Mouse (Mus musculus): ENCODE measurements at regions not wholly inside any gene's neighbourhood (a gene's known extent, or its start where the extent isn't known, plus 50 kb on each side); places are given as distances from the start of the nearest gene placed in this dataset.
"Not testable (repeated sequence)": the region's sequence is repeated elsewhere in the genome, so short reads cannot be mapped to it uniquely, and the experiment has no call there.

DNA sequence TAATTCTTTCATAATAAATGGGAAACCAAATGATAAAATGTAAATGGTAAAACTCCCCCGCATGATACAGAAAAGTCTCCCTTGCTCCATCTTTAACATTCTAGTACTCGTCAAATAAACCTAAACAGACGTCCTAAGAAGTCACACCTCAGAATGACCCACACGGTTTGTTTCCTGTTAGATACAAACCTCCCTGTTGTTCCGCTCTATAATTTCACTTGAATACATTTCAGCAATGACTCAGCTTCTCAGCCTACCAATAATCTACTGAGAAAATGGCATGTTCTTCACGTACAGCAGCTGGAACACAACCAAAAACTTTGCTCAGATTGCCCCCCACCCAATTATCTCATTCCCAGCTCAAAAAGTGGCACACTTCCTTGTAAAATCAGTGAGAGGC, 93.7 kb upstream of the Pdc start:
- TF ChIP-seq CTCF (IDR thresholded peaks at IDR 0.05; ENCODE audit: extremely low read depth, insufficient read depth, low read length) (no peak), POLR2A (IDR thresholded peaks at IDR 0.05; ENCODE audit: extremely low read depth, insufficient read depth, low read length) (no peak)
- no peak overlapping the region for H3K4me3 ChIP-seq (ENCODE audit: insufficient read depth, low read length)
- H3K4me1 ChIP-seq (ENCODE audit: control insufficient read depth, insufficient read depth, low read length), result no peaks in the 10 kb centered on the region
- no peak overlapping the region for H3K27ac ChIP-seq (ENCODE audit: insufficient read depth, low read length)

DNA sequence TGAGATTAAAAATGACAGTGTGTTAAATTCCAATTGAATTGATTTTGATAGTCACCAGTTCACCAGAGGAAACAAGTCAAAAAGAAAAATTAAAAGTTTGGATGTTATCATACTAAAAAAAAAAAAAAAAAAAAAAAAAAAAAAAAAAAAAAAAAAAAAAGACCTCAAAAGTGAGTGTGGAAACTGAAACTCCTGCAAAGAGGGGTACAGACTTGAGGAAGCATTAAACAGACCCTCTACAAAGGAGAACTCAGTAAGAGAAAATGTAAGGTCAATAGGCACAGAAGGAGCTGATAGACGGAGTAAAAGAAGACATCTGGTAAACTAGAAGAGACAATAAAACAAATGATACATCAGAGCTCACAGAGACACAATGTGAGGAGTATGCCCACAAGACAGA, 79.7 kb upstream of the Pdc start:
- H3K27ac ChIP-seq (ENCODE audit: insufficient read depth, low read length); H3K4me3 ChIP-seq (ENCODE audit: insufficient read depth, low read length); H3K4me1 ChIP-seq (ENCODE audit: control insufficient read depth, insufficient read depth, low read length): not testable (repeated sequence)

DNA sequence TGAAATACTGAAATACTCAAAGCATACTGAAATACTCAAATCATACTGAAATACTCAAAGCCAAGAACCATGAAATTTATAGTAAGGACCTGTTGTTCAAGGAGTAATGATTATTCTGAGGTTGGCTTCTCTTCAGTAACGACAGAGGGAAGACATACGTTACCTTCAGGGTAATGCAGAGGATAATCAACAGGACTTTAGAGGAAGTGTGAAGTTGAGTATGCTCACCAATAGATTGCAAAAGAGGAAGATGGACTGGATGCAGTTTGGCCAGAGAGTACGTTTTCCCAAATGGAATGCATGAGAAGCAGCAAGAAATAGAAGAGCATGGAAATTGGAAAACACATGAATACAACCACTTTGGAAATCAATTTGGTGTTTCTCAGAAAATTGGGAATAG, 79.1 kb upstream of the Pdc start:
- H3K4me3 ChIP-seq (ENCODE audit: insufficient read depth, low read length), result no peak overlapping the region
- no peak overlapping the region for H3K27ac ChIP-seq (ENCODE audit: insufficient read depth, low read length)
- no peaks in the 10 kb centered on the region for H3K4me1 ChIP-seq (ENCODE audit: control insufficient read depth, insufficient read depth, low read length)
- TF ChIP-seq POLR2A (IDR thresholded peaks at IDR 0.05; ENCODE audit: extremely low read depth, insufficient read depth, low read length) (no peak), CTCF (IDR thresholded peaks at IDR 0.05; ENCODE audit: extremely low read depth, insufficient read depth, low read length) (no peak)

DNA sequence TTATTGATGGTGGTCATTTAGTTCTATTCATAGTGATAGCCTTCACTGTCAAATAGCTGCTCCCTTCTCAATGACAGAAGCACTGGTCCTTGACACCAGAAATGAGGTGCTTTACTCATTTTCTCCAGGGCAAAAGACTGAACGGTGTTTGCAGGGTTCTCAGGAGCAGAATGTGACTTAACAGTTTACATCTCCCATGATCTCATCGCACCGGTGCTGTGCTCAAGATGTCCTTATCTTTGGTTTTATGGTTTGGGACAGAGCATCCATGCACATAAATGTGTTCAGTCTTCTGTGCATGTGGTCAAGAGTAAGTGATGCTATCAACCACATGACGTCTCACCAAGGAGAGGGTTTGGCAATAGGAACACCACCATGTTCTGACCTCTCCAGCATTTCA, 78.1 kb upstream of the Pdc start:
- Histone ChIP-seq H3K4me1 (ENCODE audit: control insufficient read depth, insufficient read depth, low read length) (no peaks in the 10 kb centered on the region), H3K27ac (ENCODE audit: insufficient read depth, low read length) (no peak overlapping the region), H3K4me3 (ENCODE audit: insufficient read depth, low read length) (no peak overlapping the region)
- no peak for TF ChIP-seq POLR2A (IDR thresholded peaks at IDR 0.05; ENCODE audit: extremely low read depth, insufficient read depth, low read length)
- no peak for TF ChIP-seq CTCF (IDR thresholded peaks at IDR 0.05; ENCODE audit: extremely low read depth, insufficient read depth, low read length)

DNA sequence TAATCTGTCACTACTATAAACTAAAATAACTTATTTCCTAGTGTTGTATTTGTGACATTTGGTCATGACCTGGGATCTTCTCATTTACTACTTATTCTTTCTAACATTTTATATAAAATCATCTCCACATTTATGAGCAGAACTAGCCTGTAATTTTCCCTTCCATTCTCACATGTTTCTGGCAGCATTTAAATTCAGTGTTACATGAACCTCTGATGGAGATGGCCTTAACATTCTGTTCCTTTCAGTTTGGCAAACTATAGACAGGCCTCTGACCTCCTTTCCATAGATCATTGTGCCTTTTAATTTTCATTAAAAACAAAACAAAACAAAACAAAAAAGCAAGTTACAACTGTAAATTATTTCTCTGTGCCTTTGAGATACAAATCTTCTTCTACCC, 77.1 kb upstream of the Pdc start:
- no peak overlapping the region for H3K27ac ChIP-seq (ENCODE audit: insufficient read depth, low read length)
- no peak overlapping the region for H3K4me3 ChIP-seq (ENCODE audit: insufficient read depth, low read length)
- TF ChIP-seq CTCF (IDR thresholded peaks at IDR 0.05; ENCODE audit: extremely low read depth, insufficient read depth, low read length) (no peak), POLR2A (IDR thresholded peaks at IDR 0.05; ENCODE audit: extremely low read depth, insufficient read depth, low read length) (no peak)
- H3K4me1 ChIP-seq (ENCODE audit: control insufficient read depth, insufficient read depth, low read length), result no peaks in the 10 kb centered on the region

DNA sequence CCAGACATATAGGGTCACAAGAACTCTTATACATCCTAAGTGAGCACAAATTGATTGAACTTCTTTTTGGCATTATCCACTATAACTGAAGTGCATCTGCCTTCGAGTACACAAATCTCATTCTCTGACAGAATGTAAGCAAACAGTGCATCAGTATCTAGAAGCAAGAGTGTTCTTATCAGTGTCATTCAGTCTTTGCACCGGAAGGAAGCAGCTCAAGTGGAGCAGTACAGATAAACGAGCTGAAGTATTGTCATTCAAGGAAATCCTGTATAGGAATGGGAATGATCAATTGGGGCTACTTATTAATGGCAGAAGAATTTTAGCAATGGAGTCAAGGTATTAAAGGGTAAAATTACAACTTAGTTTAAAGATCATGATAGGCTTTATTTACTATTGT, 74.3 kb upstream of the Pdc start:
- H3K4me3 ChIP-seq (ENCODE audit: insufficient read depth, low read length), result no peak overlapping the region
- no peak for TF ChIP-seq POLR2A (IDR thresholded peaks at IDR 0.05; ENCODE audit: extremely low read depth, insufficient read depth, low read length)
- no peak for TF ChIP-seq CTCF (IDR thresholded peaks at IDR 0.05; ENCODE audit: extremely low read depth, insufficient read depth, low read length)
- no peaks in the 10 kb centered on the region for H3K4me1 ChIP-seq (ENCODE audit: control insufficient read depth, insufficient read depth, low read length)
- H3K27ac ChIP-seq (ENCODE audit: insufficient read depth, low read length), result no peak overlapping the region

DNA sequence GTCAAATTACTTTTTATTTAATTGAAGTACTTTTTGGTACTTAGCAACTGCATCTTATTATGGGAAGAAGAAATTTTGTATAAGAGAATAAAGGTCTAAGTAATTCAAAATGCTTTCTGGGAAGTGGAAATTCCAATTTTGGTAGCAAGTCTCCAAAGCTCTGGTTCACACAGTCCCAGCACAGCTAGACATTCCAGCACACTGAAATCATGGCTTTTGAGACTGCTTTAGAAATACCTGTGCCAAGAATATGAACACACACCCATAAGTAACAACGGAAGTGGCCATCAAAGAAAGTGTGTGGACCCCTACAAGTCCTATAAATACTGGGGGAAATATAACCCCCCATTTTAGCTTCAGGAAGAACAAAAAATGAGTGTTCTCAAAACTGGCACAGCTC, 67.8 kb upstream of the Pdc start:
- no peak for TF ChIP-seq POLR2A (IDR thresholded peaks at IDR 0.05; ENCODE audit: extremely low read depth, insufficient read depth, low read length)
- TF ChIP-seq CTCF (IDR thresholded peaks at IDR 0.05; ENCODE audit: extremely low read depth, insufficient read depth, low read length), result no peak
- Histone ChIP-seq H3K4me3 (ENCODE audit: insufficient read depth, low read length) (no peak overlapping the region), H3K4me1 (ENCODE audit: control insufficient read depth, insufficient read depth, low read length) (no peaks in the 10 kb centered on the region), H3K27ac (ENCODE audit: insufficient read depth, low read length) (no peak overlapping the region)

DNA sequence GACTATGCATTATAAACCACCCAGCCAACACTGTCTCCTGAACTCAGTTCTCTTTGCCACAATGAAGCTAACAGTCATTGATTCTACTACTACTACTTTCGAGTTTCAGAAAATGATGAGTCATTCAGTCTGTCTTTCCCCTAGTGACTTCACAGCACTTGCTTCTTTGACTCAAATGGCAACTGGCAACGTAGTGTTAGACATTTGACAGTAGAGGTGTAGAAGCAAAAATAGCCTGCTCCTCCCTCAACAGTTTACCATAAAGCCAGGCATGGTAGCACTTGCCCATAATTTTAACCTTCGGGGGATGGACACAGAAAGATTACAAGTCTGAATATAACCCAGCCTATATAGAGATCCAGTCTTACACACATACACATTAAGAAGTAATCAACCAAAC, 67.3 kb upstream of the Pdc start:
- Histone ChIP-seq H3K27ac (ENCODE audit: insufficient read depth, low read length) (no peak overlapping the region), H3K4me3 (ENCODE audit: insufficient read depth, low read length) (no peak overlapping the region), H3K4me1 (ENCODE audit: control insufficient read depth, insufficient read depth, low read length) (no peaks in the 10 kb centered on the region)
- TF ChIP-seq CTCF (IDR thresholded peaks at IDR 0.05; ENCODE audit: extremely low read depth, insufficient read depth, low read length) (no peak), POLR2A (IDR thresholded peaks at IDR 0.05; ENCODE audit: extremely low read depth, insufficient read depth, low read length) (no peak)

DNA sequence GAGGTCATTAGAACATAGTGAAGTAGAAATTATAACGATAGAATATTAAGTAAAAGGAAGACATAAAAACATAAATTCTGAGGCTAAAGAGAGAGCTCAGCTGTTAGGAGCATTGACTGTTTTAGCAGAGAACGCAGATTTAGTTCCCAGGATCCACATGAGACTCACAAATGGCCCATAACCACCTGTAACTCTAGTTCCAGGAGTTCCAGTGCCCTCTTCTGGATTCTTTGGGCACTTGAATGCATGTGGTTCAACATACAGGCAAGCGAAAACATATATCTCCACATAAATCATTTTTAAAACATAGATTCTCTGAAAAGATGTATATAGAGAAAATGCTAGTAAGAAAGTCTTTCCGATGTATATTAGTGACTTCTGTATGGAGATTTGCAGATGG, 61.6 kb upstream of the Pdc start:
- Histone ChIP-seq H3K27ac (ENCODE audit: insufficient read depth, low read length) (no peak overlapping the region), H3K4me1 (ENCODE audit: control insufficient read depth, insufficient read depth, low read length) (no peaks in the 10 kb centered on the region)

DNA sequence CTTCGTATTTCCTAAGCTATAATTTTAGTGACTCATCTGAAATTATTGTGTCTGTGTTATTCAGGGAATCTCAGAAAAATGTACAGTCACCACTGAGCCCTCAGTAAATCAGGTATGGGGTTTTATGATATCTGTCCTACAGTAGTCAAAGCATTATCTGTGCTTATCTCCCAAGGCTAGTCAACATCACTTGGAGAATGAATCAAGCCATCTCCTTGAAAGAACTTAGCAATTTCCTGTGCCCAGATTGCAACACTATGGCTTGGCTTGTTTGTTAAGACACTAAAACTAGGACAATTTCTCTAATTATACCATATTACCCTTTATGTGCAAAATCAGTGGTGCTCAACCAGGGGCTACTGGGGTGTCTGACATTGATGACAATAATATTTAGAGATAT, 58.9 kb upstream of the Pdc start:
- Histone ChIP-seq H3K4me3 (ENCODE audit: insufficient read depth, low read length) (no peak overlapping the region), H3K27ac (ENCODE audit: insufficient read depth, low read length) (no peak overlapping the region), H3K4me1 (ENCODE audit: control insufficient read depth, insufficient read depth, low read length) (no peaks in the 10 kb centered on the region)
- TF ChIP-seq POLR2A (IDR thresholded peaks at IDR 0.05; ENCODE audit: extremely low read depth, insufficient read depth, low read length), result no peak
- TF ChIP-seq CTCF (IDR thresholded peaks at IDR 0.05; ENCODE audit: extremely low read depth, insufficient read depth, low read length), result no peak

More for the DNA sequence above, 61.6 kb upstream of the Pdc start:
- H3K4me3 ChIP-seq (ENCODE audit: insufficient read depth, low read length), result no peak overlapping the region
- TF ChIP-seq POLR2A (IDR thresholded peaks at IDR 0.05; ENCODE audit: extremely low read depth, insufficient read depth, low read length), result no peak
- peak; percentile 26; the same call in 1 of the 2 replicates for TF ChIP-seq CTCF (IDR thresholded peaks at IDR 0.05; ENCODE audit: extremely low read depth, insufficient read depth, low read length)

DNA sequence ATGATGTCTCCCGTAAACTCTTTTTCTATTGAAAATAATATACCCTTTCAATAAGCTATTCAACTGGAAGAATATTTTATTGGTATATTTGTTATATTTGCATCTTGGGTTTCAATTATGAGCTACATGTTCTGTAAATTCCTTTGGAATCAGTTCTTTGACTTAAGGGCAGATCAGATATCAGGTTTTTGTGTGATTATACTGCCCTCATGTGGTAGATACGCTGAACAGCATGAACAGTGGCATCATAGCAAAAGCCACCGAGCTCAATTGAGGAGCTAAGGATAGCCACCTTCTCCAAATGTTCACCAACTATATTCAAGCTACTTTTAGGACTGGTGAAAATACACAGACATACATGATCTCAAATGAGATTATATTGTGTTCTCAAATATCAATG, 52.7 kb upstream of the Pdc start:
- H3K27ac ChIP-seq (ENCODE audit: insufficient read depth, low read length), result no peak overlapping the region
- no peaks in the 10 kb centered on the region for H3K4me1 ChIP-seq (ENCODE audit: control insufficient read depth, insufficient read depth, low read length)
- TF ChIP-seq POLR2A (IDR thresholded peaks at IDR 0.05; ENCODE audit: extremely low read depth, insufficient read depth, low read length) (no peak), CTCF (IDR thresholded peaks at IDR 0.05; ENCODE audit: extremely low read depth, insufficient read depth, low read length) (peak; percentile 68; the same call in 1 of the 2 replicates)
- H3K4me3 ChIP-seq (ENCODE audit: insufficient read depth, low read length), result no peak overlapping the region

Measured in cortical plate, adult 2 months (tissue).